Mouse (Mus musculus) heart, adult 18-20 months (tissue): Measurements from ENCODE around the gene Pkn3. TPM values are rescaled to one million over a fixed set of nuclear protein-coding genes. Genes with fewer than 3 reads are reported as not detected.
"Not testable (repeated sequence)": the region's sequence is repeated elsewhere in the genome, so short reads cannot be mapped to it uniquely, and the experiment has no call there.

ENCODE experiments used
- DNase-seq, 2 experiments: peaks; one replicate each; pipeline ENCODE4 v3.0.0; 2021 to 2022; ENCODE audit warnings: mixed read lengths in 1 of 2
- total RNA-seq, 2 experiments: library from RNA; stranded (reverse); gene quantifications; 2 replicates each; pipeline ENCODE4 v1.2.3; 2021

Pkn3 gene
- total RNA-seq, 2 experiments from 2014 or later = 7.8 to 9.3 TPM

GRCm38 (mm10) chr2:30095882-30096527 lies 18.5 kb downstream of the Pkn3 start:
- DNase-seq = peak; percentile 55 to 65

GRCm38 (mm10) chr2:30100214-30100613 lies 22.7 kb downstream of the Pkn3 start:
- no peak for DNase-seq

- peak in 1 of 2 experiments; percentile 63 for DNase-seq
Observed at GRCm38 (mm10) chr2:30106364-30106763, 28.9 kb downstream of the Pkn3 start.

GRCm38 (mm10) chr2:30107646-30108045 lies 30.2 kb downstream of the Pkn3 start:
- no peak for DNase-seq

GRCm38 (mm10) chr2:30108260-30108659 lies 30.8 kb downstream of the Pkn3 start:
- no peak for DNase-seq

- no peak for DNase-seq
Observed at GRCm38 (mm10) chr2:30111500-30111899, 34.0 kb downstream of the Pkn3 start.

- DNase-seq = no peak
Observed at GRCm38 (mm10) chr2:30112564-30112963, 35.1 kb downstream of the Pkn3 start.

- no peak for DNase-seq
Observed at GRCm38 (mm10) chr2:30119641-30120051, 42.2 kb downstream of the Pkn3 start.

- no peak for DNase-seq
Observed at GRCm38 (mm10) chr2:30120269-30120668, 42.8 kb downstream of the Pkn3 start.

GRCm38 (mm10) chr2:30122766-30123165 lies 45.3 kb downstream of the Pkn3 start:
- DNase-seq = no peak

- no peak for DNase-seq
Observed at GRCm38 (mm10) chr2:30123729-30124471, 46.4 kb downstream of the Pkn3 start.

GRCm38 (mm10) chr2:30124472-30125274 lies 47.2 kb downstream of the Pkn3 start, which contains the start of gene Zer1:
Gene Zer1, minus strand, starts transcription at chr2:30124585.
- DNase-seq = peak; percentile 98 to 99

- DNase-seq = peak; percentile 48 to 52
Observed at GRCm38 (mm10) chr2:30128789-30129188, 51.3 kb downstream of the Pkn3 start.

GRCm38 (mm10) chr2:30130156-30130555 lies 52.7 kb downstream of the Pkn3 start:
- DNase-seq = no peak

GRCm38 (mm10) chr2:30131240-30131639 lies 53.8 kb downstream of the Pkn3 start:
- not testable (repeated sequence) for DNase-seq

GRCm38 (mm10) chr2:30132801-30133612 lies 55.5 kb downstream of the Pkn3 start:
- DNase-seq = peak; percentile 71 to 76

GRCm38 (mm10) chr2:30133613-30134377 lies 56.3 kb downstream of the Pkn3 start, which contains the start of gene Tbc1d13:
Gene Tbc1d13, plus strand, starts transcription at chr2:30133746.
- peak; percentile 99 to 100 for DNase-seq

- no peak for DNase-seq
Observed at GRCm38 (mm10) chr2:30134378-30134711, 56.9 kb downstream of the Pkn3 start.

GRCm38 (mm10) chr2:30134928-30135620 lies 57.6 kb downstream of the Pkn3 start:
- DNase-seq = peak in 1 of 2 experiments; percentile 29

GRCm38 (mm10) chr2:30136458-30136857 lies 59.0 kb downstream of the Pkn3 start:
- no peak for DNase-seq
